Mouse (Mus musculus) embryo, embryonic 11 days (tissue): ENCODE data around the gene Sept9.

Source experiments
- DNase-seq: peaks from one replicate; pipeline ENCODE4 v3.0.0-alpha.2; 2015

Sept9 gene

GRCm38 (mm10) chr11:117353126-117353525, 153.7 kb downstream of the Sept9 start:
- no peak for DNase-seq

DNA sequence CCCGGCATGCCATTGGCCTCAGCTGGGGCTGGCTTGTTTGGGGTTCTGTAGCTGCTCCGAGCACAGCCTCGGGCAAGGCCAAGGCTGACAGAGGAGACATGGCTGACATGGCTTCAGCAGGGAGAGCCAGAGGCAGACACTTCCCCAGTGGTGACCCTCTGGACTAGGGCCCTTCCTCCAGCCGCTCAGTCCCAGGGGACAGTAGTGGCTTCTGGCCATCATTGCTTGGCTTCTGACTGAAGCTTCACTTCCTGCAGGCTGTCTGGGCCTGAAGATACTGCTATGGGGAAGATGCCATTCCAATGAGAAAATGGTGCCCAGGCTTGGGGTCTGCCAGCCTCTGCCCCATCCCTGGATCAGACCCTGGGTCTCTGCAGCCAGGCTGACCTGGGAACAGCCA, 154.6 kb downstream of the Sept9 start:
- no peak for DNase-seq

- no peak for DNase-seq
Measured at GRCm38 (mm10) chr11:117356937-117357336, 157.5 kb downstream of the Sept9 start.

GRCm38 (mm10) chr11:117357916-117358639, 158.6 kb downstream of the Sept9 start:
- peak; percentile 95 for DNase-seq

- DNase-seq = no peak
Measured at GRCm38 (mm10) chr11:117359161-117359560, 159.7 kb downstream of the Sept9 start.

DNA sequence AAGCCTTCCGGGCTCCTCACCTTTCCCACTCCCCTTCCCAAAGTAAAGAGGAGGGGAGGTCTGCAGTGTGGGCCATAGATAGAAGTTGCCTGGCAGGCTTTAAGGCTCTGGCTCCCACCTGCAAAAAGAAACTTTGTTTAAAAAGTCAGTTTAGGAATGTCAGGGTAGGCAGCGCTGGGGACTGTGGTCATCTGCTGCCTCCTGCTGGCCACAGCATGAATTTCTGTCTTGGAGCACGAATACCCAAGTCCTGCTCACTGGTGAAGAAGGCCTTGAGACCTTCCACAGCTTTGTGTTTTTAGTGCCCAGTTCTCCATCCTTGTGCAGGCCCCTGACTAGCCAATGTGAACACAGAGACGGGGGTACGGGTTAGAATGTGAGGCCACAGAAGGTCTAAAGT, 160.4 kb downstream of the Sept9 start:
- DNase-seq = peak; percentile 67

DNA sequence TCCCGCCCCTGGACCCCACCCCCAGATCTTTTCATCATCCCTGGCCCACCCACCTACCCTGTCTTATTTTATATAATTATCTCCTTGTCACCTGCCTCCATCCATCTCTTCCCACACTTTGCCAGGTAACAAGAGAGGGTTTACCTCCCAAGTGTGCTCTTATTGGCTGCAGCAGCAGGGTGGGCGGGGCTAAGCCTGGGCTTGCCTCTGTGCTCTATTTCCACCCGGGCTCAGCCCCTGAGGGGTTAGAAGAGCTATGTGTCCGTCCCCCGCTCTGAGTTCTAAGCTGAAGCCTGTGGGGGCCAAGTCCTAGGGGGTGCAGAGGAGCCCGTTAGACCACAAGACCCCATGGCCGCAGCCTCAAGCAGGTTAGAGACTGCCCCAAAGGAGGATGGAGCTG, 161.1 kb downstream of the Sept9 start:
- no peak for DNase-seq

DNA sequence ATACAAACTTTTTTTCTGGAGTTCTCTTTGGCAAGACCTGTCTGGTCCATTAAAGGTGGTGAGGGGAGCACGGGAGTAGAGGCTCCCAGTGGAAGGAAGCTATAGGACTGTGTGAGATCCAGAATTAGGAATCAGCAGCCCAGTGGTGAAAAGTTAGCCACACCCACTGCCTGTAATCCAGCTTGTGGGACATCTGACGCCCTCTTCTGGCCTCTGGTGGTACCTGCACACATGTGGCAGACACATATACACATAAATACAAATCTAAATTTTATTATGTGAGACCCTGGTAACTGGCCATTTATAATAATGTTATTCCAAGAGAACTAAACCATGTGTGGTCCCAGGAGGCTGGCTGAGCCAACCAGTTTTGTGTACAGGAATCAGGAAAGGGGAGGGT, 162.8 kb downstream of the Sept9 start:
- DNase-seq = no peak

DNA sequence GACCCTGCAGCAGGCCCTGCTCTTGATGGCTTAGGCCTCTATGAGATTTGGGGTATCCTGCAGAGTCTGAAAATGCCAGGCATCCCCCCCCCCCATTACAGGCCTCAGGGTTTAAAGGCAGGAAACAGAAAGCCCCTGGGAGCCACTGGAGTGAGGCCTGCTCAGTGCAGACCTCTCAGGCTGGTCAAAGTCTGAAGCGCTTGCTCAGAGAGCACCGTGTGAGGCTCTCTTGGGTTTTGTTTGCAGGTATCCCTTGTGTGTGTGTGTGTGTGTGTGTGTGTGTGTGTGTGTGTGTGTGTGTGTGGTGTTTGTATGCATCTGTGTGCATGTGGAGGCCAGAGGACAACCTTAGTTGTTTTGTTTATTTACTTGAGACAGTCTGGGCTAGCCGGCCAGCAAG, 164.5 kb downstream of the Sept9 start:
- DNase-seq = no peak

DNA sequence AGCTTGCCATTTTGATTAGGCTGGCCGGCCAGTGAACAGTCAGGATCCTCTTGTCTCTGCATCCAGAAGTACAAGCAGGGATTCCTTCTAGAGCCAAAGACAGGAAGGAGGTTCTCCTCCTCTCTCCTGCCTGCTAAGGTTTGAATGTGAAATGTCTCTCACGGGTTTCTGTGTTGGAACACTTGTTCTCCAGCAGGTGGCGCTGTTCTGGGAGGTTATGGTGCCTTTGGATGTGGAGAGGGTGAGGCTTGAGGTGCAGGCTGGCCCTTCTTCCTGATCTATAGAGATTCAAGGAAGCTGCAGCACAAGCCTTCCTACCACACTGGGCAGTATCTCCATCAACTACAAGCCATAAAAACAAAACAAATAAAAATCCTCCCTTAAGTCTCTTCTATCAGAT, 167.0 kb downstream of the Sept9 start:
- peak; percentile 71 for DNase-seq

DNA sequence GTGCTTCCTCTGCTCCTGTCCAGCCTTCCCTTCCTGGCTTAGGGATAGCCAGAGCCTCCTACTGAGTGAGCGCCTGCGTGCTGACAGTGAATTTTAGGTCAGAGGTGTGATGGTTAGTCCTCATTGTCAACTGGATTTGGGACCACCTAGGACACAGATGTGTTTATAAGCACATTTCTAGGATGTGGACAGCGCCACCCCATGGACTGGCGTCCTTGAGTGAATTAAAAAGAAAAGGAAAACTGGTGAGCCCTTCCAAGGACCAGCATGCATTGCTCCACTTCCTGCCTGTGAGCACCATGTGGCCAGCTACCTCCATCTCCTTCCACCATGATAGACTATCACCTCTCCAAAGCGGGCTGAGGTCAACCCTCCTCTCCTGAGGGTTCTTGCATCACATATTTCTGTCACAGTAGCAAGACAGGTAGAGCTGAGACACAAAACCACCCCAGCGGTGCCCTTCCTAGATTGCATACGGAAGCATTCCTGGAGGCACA, 167.4 kb downstream of the Sept9 start:
- DNase-seq = no peak

GRCm38 (mm10) chr11:117367937-117368336, 168.5 kb downstream of the Sept9 start:
- no peak for DNase-seq

DNA sequence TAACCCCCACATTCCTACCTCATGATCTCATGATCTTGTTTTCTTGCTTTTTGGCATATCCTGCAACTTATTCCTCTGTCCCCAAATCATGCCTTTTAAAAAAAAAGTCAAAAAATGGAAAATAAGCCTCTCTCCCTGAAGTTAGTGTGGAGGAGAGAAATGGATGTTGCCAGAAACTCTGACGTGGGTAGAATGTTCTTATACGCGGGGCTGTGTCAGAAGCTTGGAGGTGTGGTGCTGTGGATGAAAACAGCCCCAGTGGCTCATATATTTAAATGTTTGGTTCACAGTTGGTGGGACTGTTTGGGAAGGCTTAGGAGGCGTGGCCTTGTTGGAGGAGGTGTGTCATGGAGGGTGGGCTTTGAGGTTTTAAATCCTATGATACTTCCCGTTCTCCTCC, 169.9 kb downstream of the Sept9 start:
- no peak for DNase-seq

GRCm38 (mm10) chr11:117370262-117370850, 170.9 kb downstream of the Sept9 start:
- DNase-seq = no peak

DNA sequence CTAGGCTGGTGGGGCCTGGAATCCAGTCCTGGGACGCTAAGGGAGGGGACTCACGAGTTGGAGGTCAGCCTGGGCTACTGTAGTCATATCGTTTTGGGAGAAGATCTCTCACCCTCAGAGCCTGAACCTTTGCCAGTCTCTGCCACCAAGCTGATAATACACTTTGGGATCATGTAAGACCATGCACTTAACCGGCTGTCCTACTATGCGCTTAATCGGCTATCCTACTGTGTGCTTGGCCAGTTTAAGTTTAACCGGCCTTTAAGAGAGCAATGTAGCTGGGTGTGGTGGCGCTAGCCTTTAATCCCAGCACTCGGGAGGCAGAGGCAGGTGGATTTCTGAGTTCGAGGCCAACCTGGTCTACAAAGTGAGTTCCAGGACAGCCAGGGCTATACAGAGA, 173.1 kb downstream of the Sept9 start:
- no peak for DNase-seq

DNA sequence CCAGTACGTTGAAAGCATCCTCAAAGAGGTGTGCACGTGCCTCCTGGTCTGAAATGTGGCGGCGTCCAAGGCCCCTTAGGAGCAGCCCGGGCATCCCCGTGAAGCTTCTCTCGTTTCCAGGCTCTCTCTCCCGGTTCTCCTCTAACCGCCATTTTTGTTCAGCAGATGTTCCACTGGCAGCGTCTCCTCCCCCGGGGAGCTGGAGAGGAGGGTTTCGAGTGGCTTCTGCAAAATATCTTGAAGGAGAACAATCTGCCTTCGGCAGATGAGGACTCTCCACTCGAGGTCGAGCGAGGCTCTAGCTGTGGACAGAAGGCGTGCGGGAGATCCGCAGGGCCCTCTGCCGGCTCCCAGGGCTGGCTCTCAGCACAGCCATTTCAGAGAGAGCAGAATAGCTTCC, 173.7 kb downstream of the Sept9 start:
- DNase-seq = no peak

- DNase-seq = no peak
Measured at GRCm38 (mm10) chr11:117373870-117374269, 174.4 kb downstream of the Sept9 start.

- DNase-seq = no peak
Measured at GRCm38 (mm10) chr11:117374288-117374687, 174.8 kb downstream of the Sept9 start.

DNA sequence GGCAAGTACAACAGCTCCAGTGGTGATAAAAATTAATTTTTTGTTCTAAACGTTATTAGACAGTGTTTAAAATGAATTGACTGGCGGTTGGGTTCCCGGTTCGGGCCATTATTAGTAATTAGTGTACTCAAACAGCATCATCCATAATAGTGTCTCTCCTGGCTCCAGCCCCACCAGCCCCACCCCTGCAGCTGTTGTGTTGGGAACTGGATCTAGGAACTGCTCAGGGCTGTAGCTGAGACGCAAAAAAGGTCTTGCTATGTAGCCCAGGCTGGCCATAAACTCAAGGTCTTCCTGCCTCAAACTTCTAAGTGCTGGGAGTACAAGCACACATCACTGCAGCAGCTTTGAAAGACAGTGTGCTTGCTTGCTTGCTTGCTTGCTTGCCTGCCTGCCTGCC, 180.3 kb downstream of the Sept9 start:
- no peak for DNase-seq

- DNase-seq = no peak
Measured at GRCm38 (mm10) chr11:117384235-117384634, 184.8 kb downstream of the Sept9 start.

- peak; percentile 93 for DNase-seq
Measured at GRCm38 (mm10) chr11:117384897-117385296, 185.4 kb downstream of the Sept9 start.

DNA sequence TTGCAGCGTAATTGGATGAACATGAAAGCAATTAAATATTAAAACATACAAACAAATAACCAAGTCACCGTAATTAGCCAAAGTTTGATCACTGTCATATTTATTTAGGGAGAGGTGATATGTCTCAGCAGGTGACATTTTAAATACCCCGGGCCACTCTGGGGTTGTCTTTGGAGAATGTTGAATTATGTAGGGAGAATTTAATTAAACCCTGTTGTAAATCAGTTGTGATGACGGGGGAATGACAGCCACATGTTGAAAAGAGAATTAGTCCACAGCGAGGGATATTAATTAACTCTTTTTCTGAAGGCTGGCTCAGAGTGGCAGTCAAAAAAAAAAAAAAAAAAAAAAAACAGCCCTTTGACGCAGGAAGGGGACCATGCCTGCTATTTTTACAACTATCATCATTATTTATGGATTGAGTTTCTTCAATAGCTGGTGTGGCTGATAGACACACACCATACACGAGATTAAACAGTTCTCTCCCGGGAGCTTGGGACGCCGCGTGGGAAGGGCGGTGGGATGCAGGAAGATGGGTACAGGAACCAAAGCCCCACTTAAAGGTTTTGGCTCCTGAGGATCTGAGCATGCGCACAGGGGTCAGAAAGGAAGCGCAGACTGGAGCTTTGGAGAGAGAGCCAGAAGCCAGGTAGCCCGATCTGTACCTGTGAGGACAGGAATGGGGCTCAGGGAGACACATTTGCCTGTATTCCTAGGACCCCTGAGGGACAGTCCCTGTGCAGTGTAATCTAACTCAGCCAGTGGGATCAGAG, 186.1 kb downstream of the Sept9 start:
- no peak for DNase-seq

DNA sequence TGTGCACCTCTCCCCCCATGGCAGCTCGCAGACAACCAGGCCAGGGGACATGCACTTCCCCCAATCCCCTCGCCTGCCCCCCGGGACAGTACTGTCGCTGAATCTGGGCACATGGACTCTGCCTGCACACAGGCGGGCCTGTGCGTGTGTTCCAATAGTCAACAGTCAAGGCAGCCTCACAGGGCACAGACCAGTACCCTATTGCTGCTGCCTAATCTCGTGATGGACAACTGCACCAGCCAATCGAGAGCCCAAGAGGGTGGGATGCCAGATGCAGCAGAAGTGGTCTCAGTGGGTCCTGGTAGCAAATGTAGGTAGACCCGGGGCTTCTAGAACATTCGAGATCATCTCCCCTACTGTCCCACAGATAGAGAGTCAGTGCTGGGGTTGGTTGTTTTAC, 187.8 kb downstream of the Sept9 start:
- DNase-seq = no peak

DNA sequence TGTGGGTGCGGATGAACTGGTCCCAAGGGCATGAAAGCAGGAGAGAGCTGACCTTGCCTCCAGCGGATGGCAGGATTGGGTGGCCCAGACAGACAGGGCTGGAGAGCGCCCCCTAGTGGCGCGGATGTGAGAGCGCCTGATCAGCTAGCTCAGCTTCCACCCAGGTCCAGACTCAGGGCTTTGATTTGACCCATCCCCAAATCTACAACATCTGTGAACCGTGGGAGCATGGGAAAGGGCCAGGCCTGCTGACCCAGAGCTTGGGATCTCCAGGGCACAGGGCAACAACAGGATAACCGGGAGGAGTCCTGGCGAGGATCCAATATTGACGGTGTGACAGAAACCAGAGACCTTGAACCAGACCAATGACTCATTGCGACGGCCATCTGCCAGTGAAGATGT, 190.5 kb downstream of the Sept9 start:
- peak; percentile 71 for DNase-seq
